Mouse (Mus musculus) embryonic facial prominence, embryonic 14.5 days (tissue): ENCODE measurements around the gene Btg2. TPM values are rescaled to one million over a fixed set of nuclear protein-coding genes. Genes with fewer than 3 reads are reported as not detected.

Source experiments
- polyA plus RNA-seq: library from polyadenylated mRNA; unstranded; fragments of >200 nt; fragmentation: Nextera tagmentation; extraction: Ambion mirVana; gene quantifications from 2 replicates; pipeline ENCODE4 v1.2.1, GENCODE M21; 2014

Btg2 gene
- polyA plus RNA-seq, 1 experiment from 2014 or later = 41.3 TPM

Other genes starting within 250 kb of the Btg2 start
- 0.82 and 1.3 TPM in 2 replicates for gene Optc, start 171.1 kb downstream of the Btg2 start, polyA plus RNA-seq
- gene Prelp, start 157.7 kb downstream of the Btg2 start, polyA plus RNA-seq = 13.2 and 13.9 TPM in 2 replicates
- gene Fmod, start 41.9 kb downstream of the Btg2 start, polyA plus RNA-seq = 40.8 and 44.2 TPM in 2 replicates
- 0.18 and 0.43 TPM in 2 replicates for gene Chit1, start 32.1 kb upstream of the Btg2 start, polyA plus RNA-seq
- gene Chil1, start 103.1 kb upstream of the Btg2 start, polyA plus RNA-seq = 23.3 and 27.0 TPM in 2 replicates
- gene Mybph, start 114.3 kb upstream of the Btg2 start, polyA plus RNA-seq = 151 and 157 TPM in 2 replicates
- 1.5 and 1.8 TPM in 2 replicates for gene Adora1, start 156.3 kb upstream of the Btg2 start, polyA plus RNA-seq
- gene Myog, start 210.9 kb upstream of the Btg2 start, polyA plus RNA-seq = 219 and 223 TPM in 2 replicates